Mouse (Mus musculus): ENCODE measurements around the gene Polr3f. TPM values are rescaled to one million over a fixed set of nuclear protein-coding genes. Genes with fewer than 3 reads are reported as not detected.

The Polr3f gene
- polyA plus RNA-seq, 1 experiment = 8.5 TPM

DNA sequence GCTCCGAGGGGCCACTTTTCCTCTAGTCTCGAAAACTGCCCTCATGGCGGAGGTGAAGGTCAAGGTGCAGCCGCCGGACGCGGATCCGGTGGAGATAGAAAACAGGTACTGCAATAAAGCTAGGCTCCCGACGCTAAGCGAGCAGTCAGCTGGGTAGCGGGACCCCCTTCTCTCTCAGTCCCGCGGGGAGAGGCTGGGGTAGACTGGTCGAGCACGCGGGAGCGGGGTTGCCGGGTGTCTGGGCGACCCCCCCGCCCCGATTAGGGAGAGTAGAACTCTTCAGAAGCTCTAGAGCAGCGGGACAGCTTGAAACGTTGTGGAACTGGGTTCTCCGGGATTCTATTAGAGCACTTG lies 280 bp downstream of the Polr3f start:
- WGBS = under 1% methylated on average over 25 of the region's 25 CpGs
- DNase-seq = no peak
- TF ChIP-seq POLR2A (IDR thresholded peaks at IDR 0.05; ENCODE audit: borderline replicate concordance, extremely low read depth, low read depth, low read length) = no peak
- Histone ChIP-seq H3K4me3 (replicated peaks; ENCODE audit: extremely low read depth, low read depth, low read length) (peak overlapping the region; percentile 94), H3K4me1 (ENCODE audit: control insufficient read depth, insufficient read depth, low read length) (0 out of 2 replicates have a peak, but pooled peaks cover 5% of the 10 kb centered on the region)

DNA sequence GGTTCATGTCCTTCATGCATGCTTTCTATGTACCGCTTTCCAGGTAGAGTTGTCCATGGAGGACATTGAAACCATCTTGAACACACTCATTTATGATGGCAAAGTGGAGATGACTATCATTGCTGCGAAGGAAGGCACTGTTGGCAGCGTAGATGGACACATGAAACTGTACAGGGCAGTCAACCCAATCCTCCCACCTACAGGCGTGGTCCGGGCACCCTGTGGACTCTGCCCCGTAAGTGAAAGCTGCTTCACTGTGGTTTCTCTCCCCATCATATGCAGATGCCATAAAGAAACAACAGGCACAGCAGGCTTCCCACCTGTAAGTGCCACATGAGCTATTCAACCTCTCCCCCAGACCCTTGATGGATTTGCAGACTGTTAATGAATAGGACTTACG lies 9.6 kb downstream of the Polr3f start:
- no peak for DNase-seq
- 95% methylated on average over 7 of the region's 7 CpGs for WGBS
- Histone ChIP-seq H3K4me3 (replicated peaks; ENCODE audit: extremely low read depth, low read depth, low read length) (no peak overlapping the region), H3K4me1 (ENCODE audit: control insufficient read depth, insufficient read depth, low read length) (no peaks in the 10 kb centered on the region)
- TF ChIP-seq CTCF (IDR thresholded peaks at IDR 0.05; ENCODE audit: insufficient read depth, low read length) = no peak
- no peak for TF ChIP-seq POLR2A (IDR thresholded peaks at IDR 0.05; ENCODE audit: borderline replicate concordance, extremely low read depth, low read depth, low read length)

DNA sequence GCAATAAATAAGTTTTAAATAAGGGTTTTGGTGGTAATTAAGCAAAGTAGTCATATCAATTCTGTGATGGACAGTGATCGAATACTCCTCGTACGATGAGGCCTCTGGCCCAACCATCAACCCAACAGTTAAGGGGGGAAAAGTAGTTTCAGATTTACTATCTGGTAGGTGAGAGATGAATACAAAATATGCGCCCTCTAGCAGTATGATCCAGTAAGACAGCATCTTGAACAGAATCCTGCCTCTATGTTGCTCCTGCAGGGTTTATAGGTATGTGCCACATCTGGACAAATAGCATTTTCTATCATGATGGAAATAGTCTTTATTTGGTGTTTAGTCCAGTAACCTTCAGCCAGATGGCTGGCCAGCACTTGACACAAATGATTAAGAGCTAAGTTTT lies 13.7 kb downstream of the Polr3f start:
- no peak for TF ChIP-seq POLR2A (IDR thresholded peaks at IDR 0.05; ENCODE audit: borderline replicate concordance, extremely low read depth, low read depth, low read length)
- no peak for TF ChIP-seq CTCF (IDR thresholded peaks at IDR 0.05; ENCODE audit: insufficient read depth, low read length)
- 89% methylated on average over 4 of the region's 4 CpGs for WGBS
- Histone ChIP-seq H3K4me1 (ENCODE audit: control insufficient read depth, insufficient read depth, low read length) (no peaks in the 10 kb centered on the region; the same call in 1 of the 2 replicates), H3K4me3 (replicated peaks; ENCODE audit: extremely low read depth, low read depth, low read length) (no peak overlapping the region)
- DNase-seq = no peak

DNA sequence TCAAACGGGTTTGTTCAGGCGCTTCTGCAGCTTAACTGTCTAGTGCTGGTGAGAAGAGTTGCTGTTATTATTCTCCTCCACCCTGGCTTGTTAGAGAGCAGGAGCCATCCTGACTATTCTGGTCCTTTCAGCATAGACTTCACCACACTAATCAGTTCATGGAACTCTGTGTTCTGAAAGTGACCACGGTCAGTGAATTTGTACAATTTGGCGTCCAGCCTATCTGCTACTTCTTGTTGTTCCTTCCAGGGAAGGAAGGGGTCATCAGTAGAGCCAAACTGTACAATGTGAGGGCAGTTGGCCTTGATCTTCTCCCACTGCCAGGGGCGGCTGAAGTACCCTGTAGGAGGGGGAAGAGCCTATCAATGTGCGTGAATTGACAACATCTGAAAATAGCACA lies 16.2 kb downstream of the Polr3f start:
- DNase-seq = no peak
- TF ChIP-seq POLR2A (IDR thresholded peaks at IDR 0.05; ENCODE audit: borderline replicate concordance, extremely low read depth, low read depth, low read length) = no peak
- TF ChIP-seq CTCF (IDR thresholded peaks at IDR 0.05; ENCODE audit: insufficient read depth, low read length) = no peak
- H3K4me1 ChIP-seq (ENCODE audit: control insufficient read depth, insufficient read depth, low read length) = no peaks in the 10 kb centered on the region; the same call in 1 of the 2 replicates
- 79% methylated on average over 6 of the region's 6 CpGs for WGBS
- no peak overlapping the region for H3K4me3 ChIP-seq (replicated peaks; ENCODE audit: extremely low read depth, low read depth, low read length)

DNA sequence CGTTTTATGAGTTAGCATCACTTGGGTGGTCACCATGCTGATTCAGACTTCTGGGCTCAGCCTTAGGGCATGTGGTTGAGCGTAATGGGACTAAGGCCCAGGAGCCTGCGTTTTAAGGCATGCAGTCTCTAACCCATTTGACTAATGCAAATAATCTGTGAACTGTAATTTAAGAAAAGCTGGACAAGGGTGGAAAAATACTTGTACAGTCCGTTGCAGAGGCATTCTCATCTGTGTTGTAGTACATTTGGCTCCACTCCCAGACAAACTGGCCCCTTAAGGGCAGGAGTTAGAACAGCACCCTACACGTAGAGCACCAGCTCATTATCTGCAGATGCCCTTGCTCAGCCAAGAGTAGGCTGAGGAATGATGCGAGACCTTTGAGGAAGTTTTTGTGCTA lies 17.1 kb downstream of the Polr3f start:
- 56% methylated on average over 6 of the region's 6 CpGs for WGBS
- no peaks in the 10 kb centered on the region; the same call in 1 of the 2 replicates for H3K4me1 ChIP-seq (ENCODE audit: control insufficient read depth, insufficient read depth, low read length)
- TF ChIP-seq POLR2A (IDR thresholded peaks at IDR 0.05; ENCODE audit: borderline replicate concordance, extremely low read depth, low read depth, low read length) = no peak
- TF ChIP-seq CTCF (IDR thresholded peaks at IDR 0.05; ENCODE audit: insufficient read depth, low read length) = no peak
- H3K4me3 ChIP-seq (replicated peaks; ENCODE audit: extremely low read depth, low read depth, low read length) = no peak overlapping the region
- no peak for DNase-seq

DNA sequence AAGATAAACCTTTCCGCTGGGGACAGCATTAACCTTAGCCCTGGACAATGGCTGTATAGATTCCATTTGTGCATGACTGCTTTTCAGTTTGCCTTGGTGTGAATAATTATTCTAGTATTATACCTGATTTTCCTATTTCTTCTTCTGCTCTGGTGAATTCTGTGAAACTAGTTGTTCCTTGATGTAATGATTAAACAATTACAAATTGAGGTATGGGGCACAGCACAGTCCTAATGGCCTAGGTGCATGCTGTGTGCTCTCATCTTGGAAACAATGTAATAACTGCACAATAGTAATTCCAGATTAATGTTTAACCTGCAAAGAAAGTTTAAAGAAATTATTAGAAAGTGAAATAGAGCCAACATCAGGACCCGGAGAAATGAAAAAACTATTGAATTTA lies 17.5 kb downstream of the Polr3f start:
- Histone ChIP-seq H3K4me1 (ENCODE audit: control insufficient read depth, insufficient read depth, low read length) (no peaks in the 10 kb centered on the region; the same call in 1 of the 2 replicates), H3K4me3 (replicated peaks; ENCODE audit: extremely low read depth, low read depth, low read length) (no peak overlapping the region)
- DNase-seq = no peak
- WGBS = 82% methylated on average over 2 of the region's 2 CpGs
- TF ChIP-seq CTCF (IDR thresholded peaks at IDR 0.05; ENCODE audit: insufficient read depth, low read length) (no peak), POLR2A (IDR thresholded peaks at IDR 0.05; ENCODE audit: borderline replicate concordance, extremely low read depth, low read depth, low read length) (no peak)

DNA sequence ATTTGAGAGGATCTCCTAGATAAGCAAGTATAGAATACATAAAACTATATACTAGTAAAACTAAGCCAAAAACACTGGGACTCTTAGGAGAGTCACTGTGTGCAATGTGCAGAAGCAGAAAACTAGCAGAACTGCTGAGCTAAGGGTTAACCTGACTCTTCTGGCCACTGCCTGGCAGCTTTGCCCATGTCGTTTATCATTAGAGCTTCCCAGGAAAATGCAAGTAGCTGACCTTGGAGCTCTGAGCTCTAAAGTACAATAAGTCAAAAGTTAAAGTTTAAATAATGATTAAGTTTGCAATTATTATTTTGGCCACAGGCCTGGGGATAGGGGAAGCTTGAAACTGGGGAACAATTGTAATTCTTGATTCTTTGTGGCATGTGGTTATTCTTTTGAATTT lies 18.0 kb downstream of the Polr3f start:
- H3K4me3 ChIP-seq (replicated peaks; ENCODE audit: extremely low read depth, low read depth, low read length) = no peak overlapping the region
- 18% methylated on average over 1 of the region's 1 CpGs for WGBS
- TF ChIP-seq POLR2A (IDR thresholded peaks at IDR 0.05; ENCODE audit: borderline replicate concordance, extremely low read depth, low read depth, low read length) (no peak), CTCF (IDR thresholded peaks at IDR 0.05; ENCODE audit: insufficient read depth, low read length) (no peak)
- H3K4me1 ChIP-seq (ENCODE audit: control insufficient read depth, insufficient read depth, low read length) = no peaks in the 10 kb centered on the region; the same call in 1 of the 2 replicates
- no peak for DNase-seq

DNA sequence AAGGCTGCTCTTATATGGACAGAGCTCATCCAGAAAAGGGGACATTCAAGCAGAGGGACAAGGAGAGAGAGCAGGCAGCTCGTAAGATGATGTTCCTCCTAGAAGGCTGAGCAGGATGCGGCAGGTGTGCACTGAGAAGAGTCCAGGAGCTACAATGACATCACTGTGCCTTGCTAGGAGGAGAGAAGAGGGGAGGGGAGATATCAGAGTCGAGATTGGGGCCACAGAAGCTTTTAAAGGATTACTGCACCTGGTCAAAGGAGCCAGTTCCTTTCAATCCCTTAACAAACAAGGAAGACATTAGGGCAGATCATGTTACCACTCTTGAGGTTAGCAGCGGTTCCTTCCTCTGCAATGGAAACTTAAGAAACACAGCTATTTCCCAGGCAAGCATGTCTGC lies 20.0 kb downstream of the Polr3f start:
- 73% methylated on average over 4 of the region's 4 CpGs for WGBS
- Histone ChIP-seq H3K4me1 (ENCODE audit: control insufficient read depth, insufficient read depth, low read length) (no peaks in the 10 kb centered on the region; the same call in 1 of the 2 replicates), H3K4me3 (replicated peaks; ENCODE audit: extremely low read depth, low read depth, low read length) (no peak overlapping the region)
- DNase-seq = no peak
- no peak for TF ChIP-seq CTCF (IDR thresholded peaks at IDR 0.05; ENCODE audit: insufficient read depth, low read length)
- no peak for TF ChIP-seq POLR2A (IDR thresholded peaks at IDR 0.05; ENCODE audit: borderline replicate concordance, extremely low read depth, low read depth, low read length)

DNA sequence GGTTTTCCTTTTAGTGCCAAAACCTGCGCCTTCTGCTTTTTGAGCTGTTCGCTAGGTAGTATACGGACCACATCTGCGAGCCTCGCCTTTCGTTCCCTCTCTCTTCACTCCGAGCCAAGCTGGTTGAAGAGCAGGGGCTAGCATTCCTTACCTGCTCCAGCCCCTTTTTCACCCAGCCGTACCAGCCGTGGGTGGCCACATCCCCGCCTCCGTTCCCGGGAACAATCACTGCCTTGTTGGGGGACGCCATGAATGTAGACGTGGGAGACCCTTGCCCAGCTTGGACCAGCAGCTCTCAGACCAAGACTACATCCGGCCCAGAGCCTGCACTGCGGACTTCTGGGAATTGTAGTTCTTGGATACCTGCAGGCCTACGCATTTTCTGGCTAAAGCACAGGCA lies 23.0 kb downstream of the Polr3f start, which contains the start of gene Rbbp9:
Gene Rbbp9, minus strand, starts transcription at position 341 of the 400 bp plus-strand sequence.
- H3K4me1 ChIP-seq (ENCODE audit: control insufficient read depth, insufficient read depth, low read length) = no peaks in the 10 kb centered on the region
- H3K4me3 ChIP-seq (replicated peaks; ENCODE audit: extremely low read depth, low read depth, low read length) = peak within 1 kb of the TSS; percentile 79
- peak; percentile 63 for DNase-seq
- under 1% methylated on average over 17 of the region's 17 CpGs for WGBS
- TF ChIP-seq POLR2A (IDR thresholded peaks at IDR 0.05; ENCODE audit: borderline replicate concordance, extremely low read depth, low read depth, low read length) (peak; percentile 70; the same call in 1 of the 2 replicates), CTCF (IDR thresholded peaks at IDR 0.05; ENCODE audit: insufficient read depth, low read length) (no peak)

DNA sequence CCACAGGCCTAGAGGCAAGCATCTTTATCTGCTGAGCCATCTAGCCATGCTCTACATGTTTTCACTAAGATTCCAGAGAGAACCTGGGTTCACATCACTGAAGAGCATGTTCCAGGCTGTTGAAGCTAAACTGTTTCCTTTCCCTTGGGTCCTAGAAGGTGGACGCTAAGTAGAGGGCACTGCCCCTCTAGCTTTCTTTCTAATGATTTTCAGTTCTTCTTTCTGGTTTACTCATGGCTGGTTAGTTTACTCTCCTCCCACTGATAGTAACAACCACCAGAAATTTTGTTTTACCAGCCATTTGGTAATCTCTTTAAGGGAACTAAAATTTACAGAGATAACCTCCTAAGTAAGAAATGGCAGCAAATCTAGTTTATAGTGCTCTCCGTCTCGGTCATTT lies 26.4 kb downstream of the Polr3f start:
- DNase-seq = no peak
- Histone ChIP-seq H3K4me1 (ENCODE audit: control insufficient read depth, insufficient read depth, low read length) (no peaks in the 10 kb centered on the region), H3K4me3 (replicated peaks; ENCODE audit: extremely low read depth, low read depth, low read length) (no peak overlapping the region)
- TF ChIP-seq POLR2A (IDR thresholded peaks at IDR 0.05; ENCODE audit: borderline replicate concordance, extremely low read depth, low read depth, low read length) (no peak), CTCF (IDR thresholded peaks at IDR 0.05; ENCODE audit: insufficient read depth, low read length) (no peak)
- 91% methylated on average over 3 of the region's 3 CpGs for WGBS

Data from lung, adult 2 months (tissue).